Mouse (Mus musculus) adrenal gland, postnatal 14 days (tissue): ENCODE data around the gene Rgs7. TPM values are rescaled to one million over a fixed set of nuclear protein-coding genes. Genes with fewer than 3 reads are reported as not detected.

ENCODE experiments used
- DNase-seq: peaks from one replicate; pipeline ENCODE4 v3.0.0; 2021; ENCODE audit warnings: mixed read lengths
- total RNA-seq: library from RNA; stranded (reverse); gene quantifications from 2 replicates; pipeline ENCODE4 v1.2.3, GENCODE M21; 2021

The Rgs7 gene
- total RNA-seq, 1 experiment from 2014 or later: 21.0 TPM

- DNase-seq: no peak
These were observed 464.0 kb downstream of the Rgs7 start for GRCm38 (mm10) chr1:175028267-175028666.

GRCm38 (mm10) chr1:175025781-175026309, 466.5 kb downstream of the Rgs7 start:
- DNase-seq: no peak

GRCm38 (mm10) chr1:175024136-175024535, 468.2 kb downstream of the Rgs7 start:
- DNase-seq: no peak

Other genes with a start within 250 kb of the Rgs7 start
- gene Kmo, start 127.9 kb upstream of the Rgs7 start, total RNA-seq: 3.5 and 11.5 TPM in 2 replicates
- 399 and 403 TPM in 2 replicates for gene Fh1, start 133.1 kb upstream of the Rgs7 start, total RNA-seq
- gene Opn3, start 200.3 kb upstream of the Rgs7 start, total RNA-seq: 5.3 and 5.9 TPM in 2 replicates
- gene Chml, start 200.4 kb upstream of the Rgs7 start, total RNA-seq: 6.6 and 7.2 TPM in 2 replicates
- not detected in 2 replicates for gene Wdr64, start 206.1 kb upstream of the Rgs7 start, total RNA-seq